Mouse (Mus musculus) heart, adult 2 months (tissue): ENCODE measurements at regions not wholly inside any gene's neighbourhood (a gene's known extent, or its start where the extent isn't known, plus 50 kb on each side); places are given as distances from the start of the nearest gene placed in this dataset.

Source experiments
- CTCF ChIP-seq: fragments of 200-600 bp; IDR thresholded peaks from 2 replicates; pipeline ENCODE4 v1.8.1; 2022; ENCODE audit warnings: antibody characterized with exemption, mild to moderate bottlenecking, moderate library complexity
- EP300 ChIP-seq: fragments of 200-500 bp; IDR thresholded peaks from 2 replicates; pipeline ENCODE4 v1.6.1; 2011; ENCODE audit warnings: low read depth, low read length, control low read depth; ENCODE audit not compliant: insufficient read depth
- POLR2A ChIP-seq: fragments of 200-500 bp; IDR thresholded peaks from 2 replicates; pipeline ENCODE4 v1.6.1; 2011; ENCODE audit warnings: mild to moderate bottlenecking, low read depth, low read length, control low read depth; ENCODE audit not compliant: insufficient read depth

GRCm38 (mm10) chr8:64438489-64438888 is 232.4 kb upstream of the Tll1 start:
- TF ChIP-seq CTCF, result no peak
- no peak for TF ChIP-seq EP300
- TF ChIP-seq POLR2A, result no peak
